Mouse (Mus musculus) layer of hippocampus, adult 6 months (tissue): ENCODE measurements around the gene Olfr1254. TPM values are rescaled to one million over a fixed set of nuclear protein-coding genes. Genes with fewer than 3 reads are reported as not detected.

Experiments
- long read RNA-seq, 2 experiments: library from polyadenylated mRNA; unstranded; transcript quantifications; one replicate each; pipeline ENCODE4 v2.0.0; 2019 to 2020
- polyA plus RNA-seq: library from polyadenylated mRNA; unstranded; fragments of <200 nt; fragmentation: Nextera tagmentation; gene quantifications from 2 replicates; pipeline ENCODE4 v1.2.3, GENCODE M21; 2021

Olfr1254 gene
- not detected in 2 replicates for polyA plus RNA-seq
- long read RNA-seq, experiment 1: 0 reads
- long read RNA-seq, experiment 2: 0 reads

GRCm38 (mm10) chr2:89793519-89793918, at the start of gene Olfr1254:
Gene Olfr1254 (minus strand): TSS chr2:89793619.

DNA sequence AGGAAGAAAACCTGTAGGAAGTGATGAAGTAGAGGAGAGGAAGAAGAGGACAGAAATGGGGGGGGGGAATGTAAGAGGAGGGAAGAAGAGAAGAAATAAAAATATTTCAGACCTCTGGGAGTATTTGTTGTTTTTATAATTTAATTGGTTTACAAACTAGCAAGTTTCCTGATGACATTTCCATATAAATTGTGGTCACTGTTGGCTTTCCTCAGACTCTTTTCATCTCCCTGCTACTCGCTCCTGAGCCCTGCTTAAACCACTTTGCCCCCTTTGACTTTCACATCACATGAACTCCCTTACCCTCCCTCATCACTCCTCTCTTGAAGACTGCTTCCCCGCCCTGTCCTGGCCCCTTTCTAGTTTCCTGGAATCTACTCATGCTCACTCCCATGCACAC, 48.0 kb upstream of the Olfr1254 start, which contains the start of gene Olfr1256:
TSS of gene Olfr1256 (minus strand) at position 101 of the 400 bp plus-strand sequence.

GRCm38 (mm10) chr2:89811751-89812150, 18.3 kb upstream of the Olfr1254 start, which contains the start of gene Olfr1255:
Gene Olfr1255 (plus strand): TSS chr2:89812051.

GRCm38 (mm10) chr2:89756990-89757389, 36.4 kb downstream of the Olfr1254 start, which contains the start of gene Olfr1253:
Gene Olfr1253 (minus strand): TSS chr2:89757090.

Other genes with a start within 250 kb of the Olfr1254 start
- not detected in 2 replicates for gene Olfr1245, start 215.2 kb downstream of the Olfr1254 start, polyA plus RNA-seq
- not detected in 2 replicates for gene Olfr1246, start 200.5 kb downstream of the Olfr1254 start, polyA plus RNA-seq
- gene Olfr1247, start 179.5 kb downstream of the Olfr1254 start, polyA plus RNA-seq: not detected in 2 replicates
- gene Olfr1248, start 175.4 kb downstream of the Olfr1254 start, polyA plus RNA-seq: not detected in 2 replicates
- not detected in 2 replicates for gene Olfr1249, start 158.6 kb downstream of the Olfr1254 start, polyA plus RNA-seq
- gene Olfr1250, start 132.2 kb downstream of the Olfr1254 start, polyA plus RNA-seq: not detected in 2 replicates
- not detected in 2 replicates for gene Olfr1251, start 121.7 kb downstream of the Olfr1254 start, polyA plus RNA-seq
- gene Olfr1252, start 68.6 kb downstream of the Olfr1254 start, polyA plus RNA-seq: not detected in 2 replicates
- not detected in 2 replicates for gene Olfr1253, start 36.5 kb downstream of the Olfr1254 start, polyA plus RNA-seq
- not detected in 2 replicates for gene Olfr1255, start 18.4 kb upstream of the Olfr1254 start, polyA plus RNA-seq
- gene Olfr1256, start 47.9 kb upstream of the Olfr1254 start, polyA plus RNA-seq: not detected in 2 replicates
- not detected in 2 replicates for gene Olfr48, start 54.6 kb upstream of the Olfr1254 start, polyA plus RNA-seq
- gene Olfr1257, start 84.8 kb upstream of the Olfr1254 start, polyA plus RNA-seq: not detected in 2 replicates
- not detected in 2 replicates for gene Olfr1258, start 133.7 kb upstream of the Olfr1254 start, polyA plus RNA-seq
- gene Olfr1259, start 155.0 kb upstream of the Olfr1254 start, polyA plus RNA-seq: not detected in 2 replicates
- not detected in 2 replicates for gene Olfr1260, start 180.7 kb upstream of the Olfr1254 start, polyA plus RNA-seq
- not detected in 2 replicates for gene Olfr1261, start 197.6 kb upstream of the Olfr1254 start, polyA plus RNA-seq
- gene Olfr1262, start 206.5 kb upstream of the Olfr1254 start, polyA plus RNA-seq: not detected in 2 replicates
- not detected in 2 replicates for gene Olfr1263, start 218.5 kb upstream of the Olfr1254 start, polyA plus RNA-seq
- gene Olfr1264, start 232.0 kb upstream of the Olfr1254 start, polyA plus RNA-seq: not detected in 2 replicates
- gene Olfr1265, start 241.7 kb upstream of the Olfr1254 start, polyA plus RNA-seq: not detected in 2 replicates